Mouse (Mus musculus) frontal cortex, adult (tissue): ENCODE measurements around the gene Ikzf2.

ENCODE experiments used
- ATAC-seq: cut with Nextera tagmentation; 2 replicates; pipeline ENCODE4 v1.9.2; 2017; ENCODE audit warnings: mild to moderate bottlenecking, moderate library complexity, mixed read lengths; ENCODE audit not compliant: low TSS enrichment

Gene Ikzf2

DNA sequence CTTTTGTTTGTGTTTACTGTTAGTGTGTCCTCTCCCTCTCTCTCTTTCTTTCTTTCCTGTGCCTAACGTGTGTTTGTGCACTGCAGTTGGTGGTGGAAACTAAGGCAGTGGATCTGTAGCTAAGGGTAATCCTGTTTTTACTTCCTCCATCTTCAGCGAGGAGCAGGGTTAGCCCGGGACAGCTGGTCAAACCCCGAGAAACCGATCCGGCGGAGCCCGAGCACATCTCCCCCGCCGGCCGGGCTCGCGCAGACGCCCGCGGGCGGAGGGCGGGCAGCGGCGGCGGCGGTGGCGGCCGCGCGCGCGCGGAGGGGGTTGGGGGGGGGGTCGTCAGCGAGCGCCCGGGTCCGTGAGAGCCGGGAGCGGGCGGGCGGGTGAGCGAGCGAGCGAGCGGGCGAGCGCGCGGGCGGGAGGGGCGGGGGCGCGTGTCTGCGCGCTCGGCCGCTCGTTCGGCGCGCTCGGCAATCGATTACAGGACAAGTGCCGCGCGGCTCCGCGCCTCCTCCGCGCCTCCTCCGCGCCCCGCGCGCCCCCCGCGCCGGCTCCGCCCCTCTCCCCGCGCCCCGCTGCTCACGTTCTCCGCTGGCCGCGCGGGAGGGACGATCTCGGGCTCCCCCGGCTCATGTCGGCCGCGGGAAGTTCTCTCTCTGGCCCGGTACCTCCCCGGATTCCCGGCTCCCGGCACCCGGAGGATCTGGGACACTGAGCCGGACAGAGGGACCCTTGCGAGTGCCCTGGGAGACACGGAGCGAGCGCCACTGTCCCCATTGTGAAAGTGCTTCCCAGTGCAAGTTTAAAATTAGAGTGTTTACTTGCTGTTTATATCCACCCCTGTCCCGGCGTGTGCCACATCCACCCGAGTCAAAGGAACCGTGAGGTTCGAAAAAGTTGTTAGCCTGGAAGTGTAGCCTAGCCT lies at the start of gene Ikzf2:
Gene Ikzf2 (minus strand): TSS at position 170 of the 916 bp plus-strand sequence.
- ATAC-seq = peak; percentile 75

DNA sequence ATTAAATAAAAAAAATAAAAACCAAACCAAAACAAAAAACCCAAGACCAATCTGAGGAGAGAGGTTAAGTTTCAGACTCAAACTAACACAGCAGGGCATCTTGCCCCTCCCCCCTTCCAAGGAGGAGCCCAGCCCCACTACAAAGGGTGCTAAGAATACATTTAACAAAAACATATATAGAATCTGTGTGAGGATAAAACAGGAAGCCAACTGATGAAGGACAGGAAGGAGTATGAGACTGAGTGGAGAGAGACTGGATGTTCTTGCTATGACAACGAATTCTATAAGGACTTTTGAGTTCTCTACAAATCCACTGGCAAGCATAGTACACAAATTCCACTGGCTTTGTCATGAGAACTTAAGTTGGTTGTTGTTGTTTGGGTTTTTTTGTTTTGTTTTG lies 42.7 kb upstream of the Ikzf2 start:
- no peak for ATAC-seq

DNA sequence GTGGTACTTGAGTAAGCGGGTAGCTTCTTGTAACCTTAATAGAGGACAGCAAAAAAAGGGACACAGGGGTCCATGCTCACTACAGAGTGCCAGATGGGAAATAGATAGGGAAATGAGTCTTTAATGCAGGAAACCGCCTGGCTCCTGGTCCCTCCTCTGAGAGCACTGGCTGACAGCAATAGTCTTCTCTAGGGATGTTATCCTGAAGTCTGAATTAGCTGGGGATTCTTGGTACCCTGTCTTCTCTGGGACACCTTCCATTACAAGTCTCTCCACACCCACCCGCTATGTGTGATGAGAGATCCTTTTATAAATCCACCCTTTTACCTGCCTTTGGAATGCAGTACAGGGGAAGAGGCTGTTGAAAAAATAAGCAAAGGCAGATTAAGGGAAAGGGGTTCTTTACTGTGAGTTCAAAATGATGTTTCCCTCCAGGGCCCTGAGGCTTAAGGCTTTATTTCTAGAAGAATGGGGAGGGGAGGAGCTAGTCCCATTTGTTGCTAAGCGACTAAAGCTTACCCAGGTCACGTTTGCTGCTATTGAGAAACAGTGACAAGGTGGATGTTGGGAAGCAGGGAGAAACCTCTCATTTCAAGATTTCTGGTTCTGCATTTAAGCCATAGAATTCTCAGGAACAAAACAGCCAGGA lies 42.1 kb upstream of the Ikzf2 start:
- no peak for ATAC-seq

DNA sequence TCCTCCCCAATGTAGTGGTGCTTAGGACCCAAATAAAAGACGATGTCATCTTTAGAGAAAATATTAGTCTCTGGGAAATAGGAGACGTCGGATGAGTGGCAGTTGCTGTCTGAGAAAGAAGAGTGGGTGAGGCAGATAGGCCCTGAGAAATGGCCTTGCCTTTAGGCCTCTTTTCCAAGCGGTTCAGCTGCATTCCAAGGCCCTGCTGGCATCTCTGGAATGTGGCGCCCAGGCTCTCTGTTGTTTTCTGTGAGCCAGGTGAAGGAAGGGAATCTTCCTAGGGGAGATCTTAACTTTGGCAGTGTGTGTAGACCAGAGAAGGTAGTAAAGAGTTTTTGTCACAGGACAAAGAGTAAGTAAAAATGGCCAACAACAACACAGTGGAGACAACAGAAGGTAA lies 40.9 kb upstream of the Ikzf2 start:
- ATAC-seq = no peak

DNA sequence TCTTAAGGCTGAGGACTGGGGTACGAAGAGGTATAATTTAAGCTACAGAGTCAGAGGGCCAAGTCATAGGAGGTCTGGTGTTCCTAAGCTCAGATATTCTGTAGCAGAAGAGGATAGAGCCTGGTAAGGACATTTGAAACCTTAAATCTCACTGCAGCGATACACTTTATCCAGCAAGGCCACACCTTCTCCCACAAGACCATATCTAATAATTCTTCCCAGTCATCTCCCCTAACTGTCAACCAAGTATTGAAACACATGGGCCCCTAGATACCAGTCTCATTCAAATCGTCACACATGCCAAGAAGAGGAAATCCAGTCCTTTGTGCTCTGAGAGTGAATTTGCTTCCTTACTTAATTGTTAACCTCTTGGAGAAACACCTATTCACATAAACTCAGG lies 30.1 kb upstream of the Ikzf2 start:
- ATAC-seq = no peak

DNA sequence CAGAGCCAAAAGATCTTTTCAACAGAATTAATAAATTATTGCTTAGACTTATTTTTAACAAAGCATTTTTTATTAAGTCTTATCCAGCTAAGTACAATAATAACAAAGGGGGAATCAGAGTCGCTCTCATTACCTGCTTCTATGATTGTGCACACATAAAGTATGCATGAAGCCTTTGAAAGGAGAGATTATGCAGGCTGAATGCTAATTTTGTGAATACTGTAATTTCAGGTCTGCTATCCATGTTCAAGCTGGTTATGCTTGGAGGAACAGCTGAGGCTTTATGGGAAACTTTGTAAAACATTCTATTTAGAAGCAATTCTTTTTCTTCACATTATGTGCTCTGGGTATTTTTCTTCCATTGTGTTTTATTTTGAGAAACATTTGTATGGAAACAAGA lies 21.5 kb upstream of the Ikzf2 start:
- no peak for ATAC-seq

DNA sequence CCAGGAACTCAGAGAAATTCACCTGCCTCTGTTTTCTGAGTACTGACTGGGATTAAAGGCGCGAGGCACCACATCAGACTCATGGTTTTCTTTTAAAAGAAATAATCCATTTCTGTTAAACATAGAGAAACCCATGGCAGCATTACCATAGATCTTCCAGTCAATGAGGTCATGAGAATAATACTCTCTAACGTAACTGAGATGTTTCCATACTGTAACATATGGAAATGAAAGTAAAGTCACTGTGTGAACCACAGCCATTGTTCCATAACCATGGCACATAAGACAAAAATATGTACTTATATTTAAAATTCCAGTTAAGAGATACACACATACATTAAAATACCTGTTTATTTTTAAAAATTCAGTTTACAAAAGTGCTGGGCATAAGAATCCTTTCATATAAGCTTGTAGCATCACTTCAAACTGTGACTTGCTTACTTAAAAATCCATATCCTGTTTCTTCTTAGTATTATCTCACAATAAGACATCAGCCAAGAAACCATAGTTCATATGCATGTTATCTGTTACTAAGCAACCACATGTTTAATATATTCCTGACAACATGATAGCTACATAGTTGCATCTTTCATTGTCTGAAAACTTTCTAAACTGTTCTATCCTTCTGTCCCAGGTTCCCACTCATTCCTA lies 16.6 kb upstream of the Ikzf2 start:
- ATAC-seq = no peak

DNA sequence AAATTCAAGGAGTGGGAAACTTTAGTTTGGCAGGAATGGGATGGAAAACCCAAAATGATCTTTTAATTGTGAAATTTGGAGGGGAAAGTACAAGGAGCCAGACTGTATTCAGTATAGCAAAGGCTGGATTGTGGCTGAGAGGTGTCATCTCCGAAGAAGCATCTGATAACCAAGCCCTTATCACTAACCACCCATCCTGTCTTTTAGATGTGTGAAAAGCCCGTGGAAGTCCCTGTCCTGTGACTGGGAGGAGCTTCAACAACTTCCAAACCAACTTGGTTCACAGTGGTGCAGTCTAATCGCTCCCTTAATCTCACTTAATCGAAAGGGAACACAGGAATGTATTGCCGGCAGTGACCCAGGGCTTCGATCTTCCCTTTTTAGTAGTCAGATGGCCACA lies 4.9 kb upstream of the Ikzf2 start:
- no peak for ATAC-seq

DNA sequence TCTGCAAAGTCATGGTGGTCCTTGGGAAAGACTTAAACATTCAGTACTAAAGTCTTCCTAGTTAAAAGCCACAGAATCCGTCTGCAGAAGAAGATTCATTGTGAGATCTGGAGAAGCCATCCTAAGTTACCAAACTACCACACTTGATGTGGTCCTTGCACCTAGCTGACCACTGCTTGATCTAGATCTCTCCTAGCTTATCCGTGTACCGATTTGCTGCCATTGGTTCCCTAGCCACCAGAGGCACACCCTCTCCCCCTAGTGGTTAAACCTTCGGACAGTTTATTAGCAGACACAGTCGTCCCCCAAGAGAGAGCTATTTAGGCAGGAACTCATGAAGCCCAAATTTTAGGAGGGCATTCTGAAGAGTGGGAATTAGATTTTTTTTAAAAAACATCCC lies 1.9 kb upstream of the Ikzf2 start:
- ATAC-seq = peak; percentile 58

DNA sequence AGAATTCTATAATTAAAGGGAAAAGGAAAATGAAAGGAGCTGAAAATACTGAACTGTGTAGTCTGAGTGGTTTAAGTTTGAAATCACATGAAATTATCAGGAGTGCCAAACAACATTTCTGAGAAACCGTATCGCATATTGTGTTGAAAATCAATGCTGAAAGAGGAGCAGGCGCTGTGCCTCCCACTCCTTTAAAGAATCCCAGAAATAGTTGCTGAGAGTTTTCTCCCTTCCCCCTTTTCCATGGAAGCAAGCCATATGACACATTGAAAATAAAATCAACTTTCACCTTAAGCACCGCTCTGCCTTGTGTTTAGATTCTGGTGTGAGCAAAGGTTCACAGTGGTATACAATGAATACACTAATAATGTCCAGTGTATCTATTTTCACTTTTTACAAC lies 1.1 kb upstream of the Ikzf2 start:
- no peak for ATAC-seq

DNA sequence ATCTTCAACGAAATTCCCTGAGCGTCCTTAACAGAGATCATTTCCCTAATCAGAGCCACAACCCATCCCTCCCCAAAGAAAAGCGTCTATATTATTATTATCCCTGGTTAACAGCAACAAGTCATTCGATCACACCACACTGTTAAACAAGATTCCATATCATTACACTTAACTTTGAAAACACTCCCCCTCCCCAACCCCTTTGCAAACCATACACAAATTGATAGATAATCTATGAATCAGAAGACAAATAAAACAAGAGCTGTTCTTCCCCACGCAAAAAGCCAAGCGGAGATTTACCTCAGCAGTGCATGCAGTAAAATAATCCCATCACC lies 337 bp downstream of the Ikzf2 start:
- ATAC-seq = no peak

DNA sequence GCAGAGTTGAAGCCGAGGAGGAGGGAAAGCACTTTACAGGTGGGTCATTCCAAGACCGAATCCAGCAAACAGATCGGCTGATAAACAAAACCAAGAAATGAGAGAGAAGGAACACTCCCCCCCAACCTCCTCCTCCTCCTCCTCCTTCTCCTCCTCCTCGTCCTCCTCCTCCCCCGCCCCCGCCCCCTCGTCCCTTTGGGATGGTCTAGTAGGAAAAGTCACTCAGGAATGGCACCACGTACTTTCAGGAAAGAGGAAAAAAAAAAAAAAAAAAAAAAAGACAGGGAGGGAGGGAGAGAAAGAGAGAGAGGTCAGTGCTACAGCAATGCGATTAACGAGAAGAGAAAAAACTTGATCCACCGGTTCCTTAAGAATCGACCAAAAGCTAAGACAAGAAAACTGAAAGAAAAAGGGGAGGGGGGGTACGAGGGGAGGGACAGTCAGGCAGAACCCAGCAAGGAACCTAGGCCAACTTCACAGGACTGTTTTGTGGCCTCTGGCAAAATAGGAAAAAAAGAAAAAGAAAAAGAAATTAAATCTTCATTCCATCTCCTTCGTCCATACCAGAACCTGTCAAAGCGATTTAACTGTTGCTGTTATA lies 1.1 kb downstream of the Ikzf2 start:
- no peak for ATAC-seq

DNA sequence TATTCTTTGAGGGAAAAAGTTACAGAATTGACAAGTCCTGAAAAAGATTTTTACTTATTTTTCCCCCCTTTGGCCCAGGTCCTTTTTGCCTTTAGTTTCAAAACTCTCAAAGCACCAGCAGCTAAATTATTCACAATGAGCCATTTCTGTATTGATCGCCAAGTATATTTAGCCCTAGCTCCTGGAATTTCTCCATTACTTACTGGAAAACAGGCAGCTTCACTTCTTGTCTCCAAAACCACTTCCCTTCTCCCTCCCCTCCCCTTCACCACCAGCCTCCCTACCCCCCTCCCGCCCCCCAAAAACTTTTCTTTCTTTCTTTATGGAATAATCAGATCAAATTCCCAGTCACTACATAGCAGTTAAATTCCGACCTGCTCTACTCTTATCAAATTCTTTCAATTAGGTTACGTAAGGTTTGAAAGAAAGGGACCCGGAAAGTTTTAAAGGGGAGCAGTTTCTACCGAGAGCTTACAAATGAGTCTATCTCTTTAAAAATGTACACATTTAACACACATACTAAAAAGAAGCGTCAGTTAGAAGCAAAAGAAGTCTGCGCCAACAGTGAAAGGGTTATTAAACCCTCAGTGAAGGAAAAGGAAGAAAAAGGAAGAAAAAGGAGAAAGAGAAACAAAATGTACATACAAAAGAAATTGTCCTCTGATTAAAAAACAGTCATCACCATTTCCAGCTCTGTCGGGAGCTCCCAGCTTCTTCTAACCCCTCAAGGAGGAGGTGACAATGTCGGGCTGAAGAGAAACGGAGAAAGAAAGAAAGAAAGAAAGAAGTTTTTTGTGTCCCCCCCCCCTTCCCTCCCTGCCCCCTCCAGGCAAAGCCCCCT lies 1.8 kb downstream of the Ikzf2 start:
- ATAC-seq = no peak

DNA sequence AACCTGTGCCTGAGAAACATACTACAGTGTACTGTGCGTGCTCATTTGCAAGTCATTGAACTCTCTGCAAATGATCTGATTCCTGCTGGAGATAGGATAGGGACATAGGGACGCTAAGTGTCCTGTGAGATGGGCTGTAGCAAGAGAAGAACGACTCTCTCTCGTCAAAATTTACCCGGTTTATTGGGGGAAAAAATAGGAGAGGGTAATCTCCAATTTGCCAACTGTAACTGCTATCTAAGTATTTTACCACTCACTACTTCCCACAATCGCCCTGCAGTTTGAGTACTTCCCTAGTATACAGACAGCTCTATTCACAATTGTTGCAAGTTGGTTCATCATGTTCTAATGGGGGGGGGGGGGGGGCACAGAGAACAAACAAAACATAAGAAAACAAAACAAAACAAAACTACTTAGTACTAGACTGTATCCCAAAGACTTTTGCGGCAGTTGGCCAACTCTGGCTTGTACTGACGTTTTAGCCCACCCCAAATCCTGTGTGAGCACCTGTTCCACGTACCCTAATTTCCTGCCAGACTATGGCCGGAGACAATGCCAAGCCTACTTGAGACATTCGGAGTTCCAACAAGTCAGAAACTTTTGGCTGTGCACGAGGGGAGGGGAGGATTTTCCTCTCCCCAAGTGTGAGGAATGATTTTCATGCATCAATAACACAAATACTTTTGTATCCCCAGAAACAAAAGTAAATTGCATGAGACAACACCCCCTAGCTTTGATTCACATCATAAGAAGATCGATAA lies 2.6 kb downstream of the Ikzf2 start:
- ATAC-seq = no peak

DNA sequence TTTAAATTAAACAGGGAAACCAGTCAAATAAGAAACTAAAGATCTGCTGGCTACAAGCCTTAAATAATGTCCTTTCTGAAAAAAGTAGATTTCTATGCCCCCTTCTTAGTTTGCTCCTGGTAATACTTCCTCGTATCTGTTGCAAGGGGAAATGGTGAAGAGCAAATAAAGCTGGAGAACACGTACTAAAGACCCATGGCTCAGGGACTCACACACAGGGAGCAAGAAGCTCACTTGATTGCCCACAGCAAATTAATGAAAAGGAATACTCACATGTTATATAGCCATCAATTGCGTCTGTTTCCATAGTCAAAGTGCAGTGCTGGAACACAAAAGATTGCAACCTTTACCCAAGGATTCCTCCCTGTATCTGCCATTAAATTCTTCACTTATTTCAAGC lies 3.2 kb downstream of the Ikzf2 start:
- ATAC-seq = no peak

DNA sequence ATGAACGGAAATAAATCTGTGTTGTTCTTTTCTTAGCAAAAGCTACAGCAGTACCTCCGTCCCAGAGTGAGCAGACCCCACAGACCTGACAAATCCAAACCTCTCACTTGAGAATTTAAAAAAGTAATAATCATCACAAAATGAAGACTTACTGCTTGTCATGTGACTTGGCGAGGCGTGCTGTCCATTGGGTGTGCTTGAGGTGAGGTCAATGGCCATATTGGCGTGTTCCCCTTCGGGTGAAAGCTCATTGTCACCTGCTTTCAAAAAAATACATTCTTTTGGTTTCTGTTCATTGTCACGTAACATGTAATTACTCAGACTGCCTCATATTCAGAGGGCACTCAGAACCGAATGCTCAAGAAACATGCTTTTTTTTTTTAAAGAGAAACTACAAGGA lies 4.0 kb downstream of the Ikzf2 start:
- no peak for ATAC-seq

DNA sequence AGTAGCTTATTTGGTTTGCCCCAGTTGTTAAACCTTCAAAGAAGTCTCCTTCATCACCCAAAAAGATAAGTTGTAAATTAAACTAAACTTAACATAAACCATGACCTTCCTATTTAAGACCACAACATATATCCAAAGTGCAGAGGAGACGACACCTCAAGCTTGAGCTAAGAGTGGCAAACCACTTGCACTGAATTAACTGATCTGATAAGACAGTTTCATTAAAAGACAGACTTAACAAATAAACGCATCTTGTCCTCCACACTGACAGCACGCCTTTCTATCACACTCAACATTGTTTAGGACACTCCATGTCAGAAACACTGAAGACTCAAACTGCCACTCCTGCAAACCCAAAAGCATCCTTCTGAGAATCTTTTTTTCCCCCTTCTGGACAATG lies 4.8 kb downstream of the Ikzf2 start:
- no peak for ATAC-seq

DNA sequence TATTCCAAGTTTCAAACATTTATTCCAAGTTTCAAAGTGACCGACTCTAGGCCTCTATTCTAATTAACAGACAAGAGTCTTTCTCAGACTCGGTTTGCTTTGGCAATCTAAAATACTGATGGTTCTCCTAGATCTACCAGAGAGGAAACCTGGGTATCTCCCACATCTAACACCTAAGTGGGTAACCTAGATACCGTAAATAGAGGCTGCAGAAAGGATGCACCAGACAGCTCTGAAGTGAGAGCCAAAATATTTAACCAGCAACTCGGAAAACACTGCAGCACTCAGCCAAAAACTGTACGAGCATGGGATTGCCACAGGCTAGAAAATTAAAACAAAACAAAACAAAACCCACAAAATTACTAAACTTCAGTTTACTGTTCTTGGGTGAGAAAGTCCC lies 6.0 kb downstream of the Ikzf2 start:
- no peak; the same call in 1 of the 2 replicates for ATAC-seq

DNA sequence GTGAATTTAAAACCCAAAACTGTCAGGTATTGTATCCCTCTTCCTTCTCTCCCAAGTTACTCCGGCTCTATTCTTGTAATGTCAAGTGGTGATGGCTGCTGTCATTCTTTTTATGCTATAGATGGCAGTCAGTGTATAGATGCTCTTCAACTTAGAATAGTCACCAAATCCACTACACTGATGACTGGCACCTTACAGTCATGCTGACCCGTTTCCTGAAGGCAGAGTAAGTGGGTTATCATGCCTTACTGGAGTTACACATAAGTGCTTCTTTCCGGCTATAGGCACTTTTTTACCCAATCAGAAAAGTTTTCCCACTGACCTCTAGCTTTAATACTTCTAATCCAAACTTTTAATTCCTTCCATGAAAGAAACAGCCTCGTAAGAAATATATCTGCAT lies 6.5 kb downstream of the Ikzf2 start:
- ATAC-seq = no peak

DNA sequence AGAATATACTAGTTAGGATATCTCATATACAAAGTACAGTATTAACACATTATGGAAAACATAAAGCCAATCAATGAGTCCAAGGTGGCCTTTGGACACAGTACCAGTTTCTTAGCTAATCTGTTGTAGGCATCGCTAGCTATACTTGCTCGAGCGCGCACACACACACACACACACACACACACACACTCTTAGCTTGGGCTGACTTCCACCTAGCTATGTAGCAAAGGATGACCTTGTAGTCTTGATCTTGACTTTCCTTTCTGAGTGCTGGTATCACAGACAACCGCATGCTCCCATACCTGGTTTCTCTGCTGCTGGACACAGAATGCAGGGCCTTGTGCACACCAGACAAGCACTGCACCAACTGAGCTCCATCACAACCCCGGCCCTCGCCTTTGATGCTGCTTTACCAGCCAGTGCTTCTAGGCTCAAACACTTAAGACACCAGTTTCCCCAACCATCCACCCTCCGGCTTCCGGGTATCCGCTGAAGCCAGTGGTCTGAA lies 17.1 kb downstream of the Ikzf2 start:
- no peak for ATAC-seq

DNA sequence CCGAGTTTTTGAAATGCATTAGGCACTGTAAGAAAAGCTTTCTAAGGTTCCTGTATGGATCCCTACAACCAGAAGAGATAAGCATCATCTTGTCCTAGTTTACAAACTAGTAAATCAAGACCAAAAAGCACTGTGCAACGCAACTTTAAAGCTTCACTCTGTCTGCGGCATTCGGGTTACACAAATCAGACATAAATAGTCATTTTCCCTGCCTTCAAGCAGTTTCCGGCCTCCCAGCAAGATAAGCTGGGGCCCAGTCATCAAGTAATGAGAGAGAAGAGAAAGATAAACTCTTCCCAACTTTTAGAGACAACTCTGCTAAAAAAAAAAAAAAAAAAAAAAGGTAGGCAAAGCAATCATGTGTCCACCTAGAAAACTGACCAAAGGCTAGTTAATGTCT lies 19.6 kb downstream of the Ikzf2 start:
- ATAC-seq = no peak
